Mouse (Mus musculus) brain, adult 2 months (tissue): ENCODE measurements around the gene Zfp410.
"Not testable (repeated sequence)": the region's sequence is repeated elsewhere in the genome, so short reads cannot be mapped to it uniquely, and the experiment has no call there.

Experiments
- DNase-seq: peaks from one replicate; pipeline ENCODE4 v3.0.0; 2011; ENCODE audit warnings: low read depth, low spot score

The Zfp410 gene

DNA sequence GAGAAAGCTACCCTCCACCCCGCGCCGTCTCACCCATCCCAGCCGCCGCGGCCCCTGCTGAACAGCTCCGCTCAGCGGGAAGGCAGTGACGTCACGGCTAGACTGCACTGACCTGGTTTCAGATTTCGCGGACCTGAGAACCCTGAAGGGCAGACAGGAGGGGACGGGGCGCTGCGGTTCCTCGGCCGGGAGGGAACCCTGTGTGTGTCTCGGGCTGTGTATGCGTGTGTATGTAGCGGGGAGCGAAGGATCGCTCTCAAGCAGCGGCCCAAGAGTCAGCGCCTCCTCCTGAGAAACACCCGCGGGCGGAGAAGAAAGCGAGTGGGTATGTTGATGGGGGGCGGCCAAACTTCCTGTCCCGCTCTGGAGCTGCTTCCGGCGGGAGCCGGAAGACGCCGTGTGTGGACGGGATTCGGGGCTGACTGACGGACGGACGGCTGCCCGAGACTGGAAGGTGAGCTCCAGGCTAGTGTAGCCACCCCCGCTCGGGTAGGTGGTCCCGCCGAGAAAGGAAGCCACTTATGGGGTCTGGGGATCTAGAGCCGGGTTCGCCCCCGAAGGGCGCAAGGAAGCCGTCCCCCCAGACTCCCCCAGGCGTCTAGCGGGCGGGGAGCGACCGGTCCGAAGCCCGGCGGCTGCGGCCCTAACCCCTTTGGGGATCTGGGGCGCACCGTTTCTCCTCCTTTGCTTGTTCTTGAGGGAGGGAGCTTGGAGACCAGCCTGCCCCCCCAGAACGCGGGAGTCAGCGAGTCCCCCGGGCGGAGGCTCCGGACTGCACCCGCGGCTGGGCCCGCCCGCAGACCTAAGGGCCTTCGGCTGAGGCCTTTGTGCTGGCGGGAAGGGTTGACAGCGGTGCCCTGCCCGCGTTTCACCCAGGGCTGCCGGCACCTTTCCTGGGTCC is at the start of gene Zfp410:
TSS of gene Zfp410 (plus strand) at position 132 of the 901 bp plus-strand sequence.
- DNase-seq: peak; percentile 93

DNA sequence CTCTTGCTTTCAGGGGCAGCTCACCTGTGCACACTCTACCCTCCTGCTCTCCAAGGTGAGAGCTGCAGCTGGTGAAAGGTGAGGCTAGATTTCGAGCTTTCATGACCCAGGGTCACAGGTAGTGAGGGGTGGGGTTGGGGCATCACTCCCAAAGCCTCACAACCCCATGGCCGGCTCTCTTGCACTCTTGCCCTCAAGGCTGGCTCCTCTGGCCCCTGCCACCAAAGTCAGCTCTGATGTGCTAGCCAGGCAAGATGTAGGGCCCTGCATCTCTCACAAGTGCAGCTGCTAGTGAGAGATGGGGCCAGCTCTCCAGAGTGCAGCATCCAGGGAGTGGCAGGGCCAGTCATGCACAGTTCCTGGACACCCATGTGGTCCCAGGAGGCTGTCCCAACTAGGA is 49.4 kb upstream of the Zfp410 start:
- no peak for DNase-seq

DNA sequence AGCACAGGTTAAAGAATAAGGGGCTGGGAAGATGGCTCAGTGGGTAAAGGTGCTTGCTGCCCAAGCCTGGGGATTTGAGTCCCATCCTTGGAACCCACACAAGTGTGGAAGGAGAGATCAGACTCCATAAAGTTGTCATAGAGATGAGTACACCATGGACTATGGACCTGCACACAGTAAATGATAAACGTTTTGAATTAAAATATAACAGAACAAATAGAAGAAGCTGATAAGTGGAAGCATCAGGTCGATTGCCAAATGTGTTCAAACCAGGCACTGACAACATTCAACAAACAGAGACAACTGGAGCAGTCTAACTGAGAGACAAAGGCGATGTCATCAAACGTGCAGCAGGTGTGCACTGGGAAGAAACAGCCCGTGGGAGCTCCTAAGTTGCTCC is 43.3 kb upstream of the Zfp410 start:
- DNase-seq: no peak

DNA sequence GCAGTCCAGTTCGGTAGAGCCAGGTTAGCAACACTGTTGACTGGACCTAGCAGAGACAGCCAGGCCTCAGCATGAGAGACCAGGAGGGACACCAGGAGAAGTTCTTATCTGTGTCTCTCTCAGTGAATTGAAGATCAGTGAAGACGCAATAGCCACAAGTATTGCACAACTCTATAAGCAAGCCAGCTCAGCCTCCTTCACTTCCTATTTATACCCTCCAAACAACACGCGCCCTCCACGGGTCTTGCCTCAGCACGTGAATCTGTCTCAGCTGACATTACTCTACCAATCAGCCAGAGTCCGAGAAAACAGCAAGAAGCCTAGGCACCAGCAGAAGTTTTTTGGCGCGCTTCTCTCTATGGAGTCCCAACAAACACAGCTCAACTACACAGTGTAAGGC is 41.4 kb upstream of the Zfp410 start:
- peak; percentile 18 for DNase-seq

DNA sequence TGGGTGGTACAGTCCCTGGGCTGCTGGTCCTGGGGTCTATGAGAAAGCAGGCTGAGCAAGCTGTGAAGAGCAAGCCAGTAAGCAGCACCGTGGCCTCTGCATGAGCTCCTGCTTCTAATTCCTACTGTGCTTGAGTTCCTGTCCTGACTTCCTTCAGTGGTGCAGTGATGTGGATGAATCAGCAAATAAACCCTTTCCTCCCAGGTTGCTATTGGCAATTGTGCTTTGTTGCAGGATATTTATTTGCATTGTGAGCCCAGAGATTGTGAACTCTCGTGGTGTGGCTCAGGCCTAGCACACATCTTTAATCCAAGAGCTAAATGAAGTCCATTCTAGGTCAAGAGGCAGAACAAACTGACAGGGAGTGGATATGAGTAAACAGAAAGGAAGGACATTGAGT is 40.4 kb upstream of the Zfp410 start:
- DNase-seq: no peak

DNA sequence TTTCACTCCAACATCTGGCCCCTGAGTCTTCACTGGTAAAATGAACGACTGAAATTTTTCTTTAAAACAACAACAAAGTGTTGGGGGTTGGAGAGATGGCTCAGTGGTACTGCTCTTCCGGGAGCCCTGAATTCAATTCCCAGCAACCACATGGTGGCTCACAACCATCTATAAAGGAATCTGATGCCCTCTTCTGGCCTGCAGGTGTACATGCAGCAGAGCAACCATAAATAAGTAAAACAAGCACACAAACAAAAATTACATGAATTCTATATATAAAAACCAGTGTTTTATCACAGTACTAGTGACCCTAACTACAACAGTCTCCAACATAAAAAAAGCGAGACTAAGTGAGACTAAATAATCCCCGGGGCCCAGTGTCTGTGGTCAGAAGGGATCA is 39.9 kb upstream of the Zfp410 start:
- DNase-seq: no peak

DNA sequence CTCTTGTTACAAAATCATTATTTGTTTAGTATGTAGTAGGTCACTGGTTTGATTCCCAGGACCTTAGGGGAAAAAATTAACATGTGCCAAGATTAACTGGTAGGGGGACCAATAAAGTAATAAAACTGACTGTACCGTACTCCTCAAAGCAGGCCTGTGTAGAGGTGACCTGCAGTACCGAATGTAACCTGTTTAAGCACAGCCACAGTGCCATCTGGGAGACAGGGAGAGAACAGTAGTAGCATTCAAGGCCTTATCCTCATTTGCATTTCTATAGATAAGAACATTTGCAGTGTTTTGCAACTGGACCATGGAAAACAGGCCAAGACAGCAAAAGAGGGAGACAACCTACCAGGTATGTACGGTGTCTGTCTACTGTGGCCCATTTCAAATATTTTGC is 38.8 kb upstream of the Zfp410 start:
- DNase-seq: no peak

DNA sequence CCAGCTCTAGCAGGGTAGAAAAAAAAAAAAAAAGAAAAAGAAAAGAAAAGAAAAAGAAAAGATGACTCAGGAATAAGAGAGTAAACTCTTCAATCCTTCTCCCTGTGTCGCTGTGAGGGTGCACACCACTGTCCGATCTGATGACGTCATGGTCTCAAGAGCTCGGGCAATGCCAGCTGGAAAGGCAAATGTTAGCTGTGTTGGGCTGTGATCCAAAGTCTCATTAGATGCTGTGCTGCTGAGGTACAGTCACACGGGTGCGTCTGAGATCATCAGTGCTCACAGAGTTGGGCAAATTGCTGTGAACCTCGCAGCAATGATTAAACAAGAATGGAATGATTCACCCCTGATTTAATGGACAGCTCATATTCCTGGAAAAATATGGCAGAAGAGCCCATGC is 37.8 kb upstream of the Zfp410 start:
- peak; percentile 70 for DNase-seq

DNA sequence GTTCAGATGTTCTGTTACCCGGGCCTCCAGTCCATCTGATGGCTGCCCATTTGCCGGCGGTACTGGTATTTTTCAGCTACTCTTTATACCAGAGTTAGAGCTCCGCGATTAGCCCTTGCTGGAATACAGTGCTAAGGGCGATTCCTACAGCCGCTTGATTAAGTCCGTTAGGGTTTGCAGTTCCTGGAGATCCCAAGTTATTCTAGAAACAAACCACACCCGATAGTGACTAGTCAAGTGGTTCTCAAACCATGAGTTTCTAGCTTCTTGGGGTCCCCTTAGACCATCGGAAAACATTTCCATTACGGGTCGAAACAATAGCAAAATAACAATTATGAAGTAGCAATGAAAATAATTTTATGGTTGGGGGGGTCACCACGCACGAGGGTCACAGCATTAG is 32.3 kb upstream of the Zfp410 start:
- DNase-seq: no peak

DNA sequence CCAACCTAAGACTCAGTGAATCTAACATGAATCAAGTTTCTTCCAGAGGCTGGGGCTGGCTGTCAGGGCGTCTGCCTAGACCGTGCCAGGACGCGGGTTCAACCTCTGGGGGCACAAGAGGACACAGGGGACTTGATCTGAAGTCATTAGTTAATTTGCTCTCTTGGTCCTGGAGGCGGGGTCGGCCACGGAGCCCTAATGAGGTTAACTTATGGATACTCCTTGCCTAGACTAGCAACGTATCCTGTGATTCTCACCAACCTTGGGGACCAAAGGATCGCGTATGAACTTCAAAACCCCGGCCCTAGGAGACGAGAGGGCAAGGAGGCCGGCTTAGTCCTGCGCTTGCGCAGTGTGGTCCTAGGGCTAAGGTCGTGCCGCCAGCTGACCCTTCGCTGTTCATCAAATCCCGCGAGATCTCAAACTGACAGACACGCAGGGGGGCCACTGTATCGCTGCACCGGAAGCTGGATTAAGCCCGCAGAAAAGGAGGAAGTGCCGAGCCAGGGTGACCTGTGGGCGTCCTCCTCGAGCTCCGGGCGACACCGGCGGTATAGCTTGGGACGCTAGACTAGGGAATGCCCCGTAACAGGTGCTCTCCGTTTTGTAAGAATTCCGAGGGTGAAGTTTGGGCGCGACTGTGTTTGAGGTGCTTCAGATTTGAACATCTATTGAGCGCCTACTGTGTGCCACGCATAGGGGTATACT is 31.6 kb upstream of the Zfp410 start, which contains the start of gene Ptgr2:
TSS of gene Ptgr2 (plus strand) at position 348 of the 708 bp plus-strand sequence.
- peak; percentile 97 for DNase-seq

DNA sequence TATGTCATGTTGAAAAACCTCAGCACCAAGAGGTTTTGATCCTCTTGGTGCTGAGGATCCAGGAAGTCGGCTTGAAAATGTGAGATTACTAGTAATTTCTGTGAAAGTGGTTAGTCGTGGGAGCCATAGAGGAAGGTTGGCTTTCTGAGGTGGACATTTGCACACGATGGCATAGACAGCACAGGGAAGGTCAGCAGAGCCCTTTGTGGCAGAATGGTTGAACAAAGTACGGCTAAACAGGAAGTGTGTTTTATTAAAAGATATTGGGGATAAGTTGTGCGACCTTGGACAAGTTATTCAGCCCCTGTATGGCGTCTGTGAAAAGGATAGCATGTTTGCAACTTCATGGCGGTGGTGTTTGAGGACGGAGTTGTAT is 31.1 kb upstream of the Zfp410 start:
- DNase-seq: no peak

DNA sequence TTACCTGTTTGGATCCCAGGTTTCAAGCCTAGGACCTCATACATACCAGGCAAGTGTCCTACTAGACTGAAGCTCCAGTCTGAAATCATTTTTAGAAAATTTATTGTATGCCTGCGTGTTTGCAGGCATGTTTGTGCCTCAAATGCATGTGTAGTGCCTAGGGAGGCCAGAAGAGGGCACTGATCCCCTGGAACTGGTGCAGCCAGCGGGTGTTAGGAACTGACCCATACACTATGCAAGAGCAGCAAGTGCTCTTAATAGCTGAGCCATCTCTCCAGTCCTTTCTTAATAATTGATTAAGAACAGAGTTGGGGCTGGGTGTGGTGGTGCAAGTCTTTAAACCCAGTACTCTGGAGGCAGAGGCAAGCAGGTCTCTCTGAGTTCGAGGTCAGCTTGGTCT is 28.2 kb upstream of the Zfp410 start:
- peak; percentile 28 for DNase-seq

DNA sequence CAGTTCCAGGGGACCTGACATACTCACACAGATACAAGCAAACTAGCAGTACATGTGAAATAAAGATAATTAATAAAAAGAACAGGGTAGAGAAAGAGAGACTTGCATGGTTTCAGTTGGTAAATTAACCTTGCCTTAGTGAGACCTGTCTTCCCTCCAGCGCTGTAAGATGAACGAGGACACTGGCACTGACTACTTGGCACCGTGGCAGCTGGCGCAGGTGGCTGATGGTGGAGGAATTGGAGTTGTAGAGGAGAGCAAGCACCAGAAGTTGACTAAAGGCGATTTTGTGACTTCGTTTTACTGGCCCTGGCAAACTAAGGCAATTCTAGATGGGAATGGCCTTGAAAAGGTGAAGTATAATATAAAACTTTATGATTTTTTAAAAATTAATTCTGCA is 18.8 kb upstream of the Zfp410 start:
- no peak for DNase-seq

DNA sequence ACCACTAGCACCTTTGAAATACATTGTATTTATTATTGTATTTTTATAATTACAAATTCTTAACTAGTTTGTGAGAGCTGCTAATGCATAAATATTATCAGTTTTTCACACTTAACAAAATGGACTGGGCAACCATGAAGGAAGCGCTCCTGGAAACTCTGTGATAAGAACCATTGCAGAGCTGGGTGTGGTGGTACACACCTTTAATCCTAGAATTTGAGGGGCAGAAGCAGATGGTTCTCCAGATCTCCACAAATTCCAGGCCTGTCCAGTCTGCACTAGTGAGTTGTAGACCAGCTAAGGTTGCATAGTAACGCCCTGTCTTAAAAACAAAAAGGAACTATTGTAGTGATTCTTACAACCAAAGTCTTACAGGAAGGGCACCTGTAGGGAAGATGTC is 17.4 kb upstream of the Zfp410 start:
- no peak for DNase-seq

DNA sequence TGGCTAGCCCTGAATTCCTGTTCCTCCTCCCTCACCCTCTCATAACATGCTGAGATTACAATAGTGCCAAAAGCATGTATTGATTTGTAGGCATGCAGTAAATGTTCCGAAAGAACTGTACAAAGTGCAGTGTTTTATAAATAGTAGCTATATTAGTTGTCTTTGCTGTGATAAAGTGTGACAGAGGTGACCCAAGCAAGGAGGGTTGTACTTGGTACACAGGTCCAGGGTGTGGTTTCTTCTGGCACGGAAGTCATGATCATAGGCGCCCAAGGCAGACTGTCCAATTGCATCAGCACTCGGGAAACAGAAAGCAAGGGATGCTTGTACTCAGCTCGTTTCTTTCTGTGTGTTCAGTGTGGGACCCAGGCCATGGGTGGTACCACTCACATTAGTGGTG is 12.6 kb upstream of the Zfp410 start:
- no peak for DNase-seq

DNA sequence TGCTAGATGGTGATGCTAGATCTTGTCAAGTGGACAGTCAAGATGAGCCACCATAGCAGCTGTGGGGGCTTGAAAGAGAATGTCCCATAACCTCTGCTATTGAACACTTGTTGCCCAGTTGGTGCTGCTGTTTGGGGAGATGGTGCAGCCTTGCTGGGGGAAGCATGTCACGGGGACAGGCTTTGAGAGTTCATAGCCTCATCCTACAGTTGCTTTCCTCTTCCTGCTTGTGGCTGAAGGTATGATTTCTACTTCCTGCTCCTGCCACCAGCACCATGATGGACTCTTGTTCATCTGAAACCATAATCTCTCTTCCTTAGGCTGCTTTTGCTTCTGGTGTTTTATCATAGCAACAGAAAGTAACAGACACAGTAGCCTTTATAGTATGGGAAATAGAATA is 12.1 kb upstream of the Zfp410 start:
- no peak for DNase-seq

DNA sequence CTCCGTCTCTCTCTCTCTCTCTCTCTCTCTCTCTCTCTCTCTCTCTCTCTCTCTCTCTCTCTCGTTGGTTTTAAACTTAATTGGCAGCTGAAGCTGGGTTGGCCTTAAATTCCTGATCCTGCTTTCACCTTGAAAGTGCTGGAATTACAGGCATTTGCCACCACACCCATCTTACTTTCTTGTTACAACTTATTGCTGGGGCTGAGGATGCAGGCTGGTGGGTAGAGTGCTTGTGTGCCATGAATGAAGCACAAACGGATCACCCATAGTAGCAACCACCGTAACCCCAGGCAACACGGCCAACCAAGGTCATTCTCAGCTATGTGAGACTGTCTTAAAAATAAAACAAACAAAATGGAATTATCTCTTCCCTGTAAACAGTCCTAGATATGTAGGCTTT is 5.3 kb upstream of the Zfp410 start:
- no peak for DNase-seq

DNA sequence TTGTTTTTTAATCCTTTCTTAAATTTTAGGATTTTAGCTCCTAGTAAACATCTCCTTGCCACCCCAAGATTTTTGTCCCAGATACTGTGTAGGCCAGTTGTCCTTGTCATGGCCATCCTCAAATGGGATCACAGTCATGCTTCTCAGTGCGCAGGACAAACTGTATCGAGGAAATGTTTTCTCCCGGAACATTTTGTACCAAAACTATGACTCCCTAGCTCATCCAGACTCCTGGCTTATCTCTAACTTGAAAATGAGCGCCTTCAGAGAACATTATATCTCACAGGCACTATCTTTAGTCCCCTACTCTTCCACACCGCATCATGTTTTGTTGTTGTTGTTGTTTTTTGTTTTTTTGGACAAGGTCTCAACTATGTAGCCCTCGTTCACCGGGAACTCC is 646 bp upstream of the Zfp410 start:
- DNase-seq: no peak

DNA sequence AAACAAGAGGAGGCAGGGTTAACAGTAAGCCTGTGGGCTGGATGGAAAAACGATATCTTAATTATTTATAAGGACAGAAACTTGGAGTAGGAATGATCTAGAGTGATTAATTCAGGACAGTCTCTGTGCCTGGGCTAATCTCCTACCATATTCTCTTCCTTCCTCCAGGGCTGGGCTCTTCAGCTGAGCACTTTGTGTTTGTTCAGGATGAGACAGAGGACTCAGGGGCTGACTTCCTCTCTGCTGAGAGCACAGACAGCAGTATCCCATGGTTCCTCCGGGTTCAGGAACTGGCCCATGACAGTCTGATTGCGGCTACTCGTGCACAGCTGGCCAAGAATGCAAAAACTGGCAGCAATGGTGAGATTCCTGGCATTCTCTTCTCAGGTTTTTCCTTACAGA is 10.5 kb downstream of the Zfp410 start:
- no peak for DNase-seq

DNA sequence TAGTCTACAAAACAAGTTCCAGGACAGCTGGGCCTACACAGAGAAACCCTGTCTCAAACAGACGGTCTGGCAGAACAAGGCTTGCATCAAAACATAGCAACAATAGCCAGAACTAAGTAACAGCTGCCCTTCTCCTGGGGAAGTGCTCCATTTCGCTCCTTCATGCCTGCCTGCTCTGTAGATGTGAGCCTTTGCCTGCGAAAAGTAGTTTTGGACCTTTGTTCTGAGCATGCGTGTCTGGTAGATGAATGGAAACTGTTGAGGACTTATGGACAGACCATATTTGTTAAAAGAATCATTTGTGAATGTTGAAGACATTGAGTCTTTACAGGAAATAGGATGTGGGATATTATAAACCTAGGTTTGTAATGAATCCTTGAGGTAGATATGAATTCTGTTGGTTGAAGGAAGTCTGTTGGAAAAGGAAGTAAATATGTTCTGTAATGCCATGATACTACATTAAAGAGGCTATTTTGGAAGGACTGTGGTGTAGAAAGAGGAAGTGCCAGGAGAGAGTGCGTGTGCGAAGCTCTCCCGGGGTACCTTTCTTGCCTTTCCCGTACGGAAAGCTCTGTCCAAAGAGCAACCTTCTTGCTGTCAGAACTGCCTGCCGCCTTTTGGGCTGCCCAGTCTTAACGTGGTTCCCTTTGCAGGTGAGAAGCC is 20.4 kb downstream of the Zfp410 start:
- no peak for DNase-seq

DNA sequence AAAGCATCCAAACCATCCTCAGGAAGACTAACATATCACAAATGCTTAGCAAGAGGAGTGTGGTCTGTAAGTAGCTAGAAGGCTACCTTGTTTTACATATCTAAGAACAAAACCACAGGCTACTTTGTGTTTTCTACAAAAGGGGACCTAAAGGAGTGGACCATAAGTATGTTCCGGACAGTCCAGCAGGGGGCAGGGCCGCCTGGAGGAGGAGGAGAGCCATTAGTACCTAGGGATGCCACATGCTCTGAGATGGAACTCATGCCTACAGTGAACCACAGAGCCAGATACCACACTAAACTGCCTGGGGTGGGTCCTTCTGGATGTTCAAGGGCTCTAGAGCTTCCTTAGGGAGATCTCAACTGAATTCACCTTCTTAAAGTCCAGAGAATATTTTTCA is 30.5 kb downstream of the Zfp410 start:
- DNase-seq: peak; percentile 24

DNA sequence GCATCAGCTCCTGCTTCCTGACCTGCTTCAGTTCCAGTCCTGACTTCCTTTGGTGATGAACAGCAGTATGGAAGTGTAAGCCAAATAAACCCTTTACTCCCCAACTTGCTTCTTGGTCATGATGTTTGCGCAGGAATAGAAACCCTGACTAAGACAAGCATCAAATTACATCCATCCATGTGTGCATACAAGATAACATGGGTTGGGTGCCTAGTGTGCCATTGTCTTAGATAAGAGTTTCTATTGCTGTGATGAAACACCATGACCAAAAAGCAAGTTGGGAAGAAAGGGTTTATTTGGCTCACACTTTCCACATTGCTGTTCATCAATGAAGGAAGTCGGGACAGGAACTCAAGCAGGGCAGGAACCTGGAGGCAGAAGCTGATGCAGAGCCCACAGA is 42.0 kb downstream of the Zfp410 start:
- DNase-seq: not testable (repeated sequence)
